Mouse (Mus musculus) hindbrain, embryonic 14.5 days (tissue): ENCODE data around the gene Actr1b. TPM values are rescaled to one million over a fixed set of nuclear protein-coding genes. Genes with fewer than 3 reads are reported as not detected.

Experiments used
- ATAC-seq: fragments of 200-750 bp; cut with Nextera tagmentation; 2 replicates; pipeline ENCODE4 v1.8.0; 2017; ENCODE audit warnings: moderate number of reproducible peaks, mild to moderate bottlenecking, moderate TSS enrichment, moderate library complexity; ENCODE audit not compliant: low FRiP score
- DNase-seq: peaks from one replicate; pipeline ENCODE4 v3.0.0-alpha.2; 2015; ENCODE audit warnings: low spot score
- H3K27ac ChIP-seq: fragments of 300-500 bp; sonication (generic); 2 replicates; pipeline ENCODE4 v1.5.1; 2014; ENCODE audit warnings: mild to moderate bottlenecking, moderate library complexity
- H3K27me3 ChIP-seq: fragments of 300-500 bp; sonication (generic); 2 replicates; pipeline ENCODE4 v1.6.1; 2014; ENCODE audit warnings: mild to moderate bottlenecking, low read length, mixed read lengths; ENCODE audit not compliant: control insufficient read depth, insufficient read depth
- H3K36me3 ChIP-seq: fragments of 300-500 bp; sonication (generic); replicated peaks from 2 replicates; pipeline ENCODE4 v1.6.1; 2014; ENCODE audit not compliant: control insufficient read depth, insufficient read depth
- H3K4me1 ChIP-seq: fragments of 300-500 bp; sonication (generic); replicated peaks from 2 replicates; pipeline ENCODE4 v1.6.1; 2014; ENCODE audit warnings: antibody characterized with exemption, low read length, mixed read lengths; ENCODE audit not compliant: control insufficient read depth, insufficient read depth
- H3K4me2 ChIP-seq: fragments of 300-500 bp; sonication (generic); replicated peaks from 2 replicates; pipeline ENCODE4 v1.6.1; 2014; ENCODE audit warnings: mild to moderate bottlenecking, moderate library complexity
- H3K4me3 ChIP-seq: fragments of 300-500 bp; sonication (generic); replicated peaks from 2 replicates; pipeline ENCODE4 v1.5.1; 2014; ENCODE audit warnings: mild to moderate bottlenecking, low read length
- H3K9ac ChIP-seq: fragments of 300-500 bp; sonication (generic); 2 replicates; pipeline ENCODE4 v1.6.1; 2014
- H3K9me3 ChIP-seq: fragments of 300-500 bp; sonication (generic); 2 replicates; pipeline ENCODE4 v1.6.1; 2016; ENCODE audit warnings: low read length; ENCODE audit not compliant: control insufficient read depth
- WGBS: fragments of 180-500 bp; shearing (Covaris S2); extraction: QIAGEN DNeasy Blood & Tissue Kit; methylation state at CpG from one replicate; pipeline ENCODE4 v1.1.7; 2014; 5-methylcytosine and 5-hydroxymethylcytosine counted together
- polyA plus RNA-seq: library from polyadenylated mRNA; unstranded; fragments of >200 nt; fragmentation: Nextera tagmentation; extraction: Ambion mirVana; gene quantifications from 2 replicates; pipeline ENCODE4 v1.2.1, GENCODE M21; 2014

Actr1b gene
- polyA plus RNA-seq, 1 experiment from 2014 or later, result 95.0 TPM

GRCm38 (mm10) chr1:36665934-36666333 is 48.3 kb downstream of the Actr1b start:
- H3K27me3 ChIP-seq, result no peaks in the 10 kb centered on the region
- no peaks in the 10 kb centered on the region for H3K36me3 ChIP-seq
- no peak overlapping the region for H3K9ac ChIP-seq
- no peak overlapping the region for H3K27ac ChIP-seq
- DNase-seq (no peak), ATAC-seq (no peak)
- 65% methylated on average over 4 of the region's 4 CpGs for WGBS
- H3K4me3 ChIP-seq, result no peak overlapping the region
- no peak overlapping the region for H3K4me2 ChIP-seq
- no peaks in the 10 kb centered on the region for H3K9me3 ChIP-seq
- H3K4me1 ChIP-seq, result no peaks in the 10 kb centered on the region

DNA sequence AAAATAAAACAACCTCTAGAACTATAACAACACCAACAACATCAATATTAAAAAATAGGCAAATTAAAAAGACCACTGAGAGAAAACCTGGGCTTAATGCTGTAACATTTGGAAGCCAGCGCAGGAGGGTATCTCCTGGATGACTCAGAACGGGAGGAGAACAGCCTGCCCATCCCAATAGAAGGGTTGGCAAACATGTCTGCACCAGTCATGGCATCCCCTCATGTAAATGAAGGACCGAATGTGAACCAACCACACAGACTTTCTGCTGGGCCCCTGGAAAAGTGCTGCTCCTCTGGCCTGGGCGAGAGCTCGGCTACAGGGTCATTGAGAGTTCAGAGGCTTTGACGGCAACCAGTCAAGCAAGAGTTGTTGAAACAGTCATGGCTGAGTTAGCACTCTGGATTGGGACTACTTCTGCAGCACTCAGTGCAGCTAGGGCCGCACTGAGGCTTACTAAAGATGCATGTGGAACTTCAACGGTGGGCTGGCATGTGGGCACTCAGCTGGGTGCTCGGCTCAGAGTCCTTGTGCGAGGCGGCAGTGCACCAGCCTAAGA is 49.0 kb downstream of the Actr1b start:
- ATAC-seq (no peak), DNase-seq (no peak)
- 55% methylated on average over 11 of the region's 11 CpGs for WGBS

DNA sequence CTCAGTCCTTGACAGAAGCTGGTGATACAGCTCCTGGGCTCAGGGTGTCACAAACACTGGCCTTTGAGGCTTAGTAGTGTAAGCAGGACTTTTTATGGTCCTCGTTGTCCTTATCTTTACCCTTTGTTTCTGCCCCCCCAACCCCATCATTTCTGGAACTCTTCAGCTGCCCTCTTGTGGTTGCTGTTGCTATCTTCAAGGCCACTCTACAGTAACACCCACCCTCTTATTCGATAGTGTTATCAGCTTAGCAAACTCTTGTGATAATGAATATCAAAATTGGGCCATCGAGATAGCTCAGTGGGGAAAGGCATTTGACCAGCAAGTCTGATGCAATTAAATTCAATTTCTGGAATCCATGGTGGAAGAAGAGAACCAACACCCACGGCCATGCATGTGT is 49.8 kb downstream of the Actr1b start:
- WGBS, result 80% methylated on average over 4 of the region's 4 CpGs
- no peak for DNase-seq

More for the DNA sequence above, 49.0 kb downstream of the Actr1b start:
- H3K36me3 ChIP-seq, result no peaks in the 10 kb centered on the region
- no peak overlapping the region for H3K9ac ChIP-seq
- no peaks in the 10 kb centered on the region for H3K27me3 ChIP-seq
- H3K4me2 ChIP-seq, result no peak overlapping the region
- no peaks in the 10 kb centered on the region for H3K4me1 ChIP-seq
- no peaks in the 10 kb centered on the region for H3K9me3 ChIP-seq
- no peak overlapping the region for H3K27ac ChIP-seq
- no peak overlapping the region for H3K4me3 ChIP-seq

GRCm38 (mm10) chr1:36658621-36659399 is 55.4 kb downstream of the Actr1b start:
- Histone ChIP-seq H3K4me1 (no peaks in the 10 kb centered on the region), H3K9ac (no peak overlapping the region)
- 80% methylated on average over 7 of the region's 7 CpGs for WGBS

More for the DNA sequence above, 49.8 kb downstream of the Actr1b start:
- no peak overlapping the region for H3K27ac ChIP-seq
- no peak overlapping the region for H3K9ac ChIP-seq
- H3K4me1 ChIP-seq, result no peaks in the 10 kb centered on the region
- no peak for ATAC-seq
- no peak overlapping the region for H3K4me2 ChIP-seq
- H3K4me3 ChIP-seq, result no peak overlapping the region
- no peaks in the 10 kb centered on the region for H3K36me3 ChIP-seq
- H3K27me3 ChIP-seq, result no peaks in the 10 kb centered on the region
- H3K9me3 ChIP-seq, result no peaks in the 10 kb centered on the region

DNA sequence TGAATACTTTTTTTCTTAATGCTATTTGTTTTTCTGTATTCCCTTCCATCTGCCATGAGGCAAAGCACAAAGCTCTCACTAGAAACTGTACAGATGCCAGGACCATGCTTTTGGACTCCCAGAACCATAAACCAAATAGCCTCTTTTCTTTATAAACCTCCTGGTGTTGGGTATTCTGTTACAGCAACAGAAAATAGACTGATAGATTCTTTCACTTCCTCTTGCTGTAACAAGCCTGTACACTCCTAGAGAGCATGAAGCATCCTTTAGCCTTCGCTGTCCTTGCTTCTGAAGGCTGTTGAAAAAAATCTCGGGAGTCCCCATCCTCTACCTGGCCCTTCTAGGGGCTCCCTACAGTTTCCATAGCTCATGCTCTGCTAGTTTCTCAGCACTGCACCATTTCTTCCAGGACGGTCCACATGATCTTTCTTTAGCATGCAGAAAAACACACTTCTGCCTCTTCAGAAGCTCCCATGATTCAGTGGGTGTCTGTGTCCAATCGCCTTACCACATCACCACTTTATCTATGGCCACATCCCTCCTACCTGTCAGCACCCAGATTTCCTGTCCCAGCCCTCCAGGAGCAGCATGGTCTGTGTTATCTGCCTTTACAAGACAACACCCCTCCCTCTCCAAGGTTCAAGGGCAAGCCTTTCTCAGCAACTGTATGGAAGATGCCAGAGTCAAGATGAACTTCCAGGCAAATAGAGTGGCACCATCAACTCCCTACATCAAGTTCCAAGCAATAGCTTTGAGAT is 56.4 kb downstream of the Actr1b start:
- WGBS, result 84% methylated on average over 4 of the region's 4 CpGs
- no peaks in the 10 kb centered on the region for H3K4me1 ChIP-seq
- ATAC-seq, result no peak

More at GRCm38 (mm10) chr1:36658621-36659399, 55.4 kb downstream of the Actr1b start:
- H3K4me3 ChIP-seq, result no peak overlapping the region
- ATAC-seq (no peak), DNase-seq (no peak)
- H3K9me3 ChIP-seq, result no peaks in the 10 kb centered on the region
- H3K4me2 ChIP-seq, result no peak overlapping the region
- H3K36me3 ChIP-seq, result no peaks in the 10 kb centered on the region
- no peak overlapping the region for H3K27ac ChIP-seq
- H3K27me3 ChIP-seq, result no peaks in the 10 kb centered on the region

GRCm38 (mm10) chr1:36656233-36656632 is 58.0 kb downstream of the Actr1b start:
- 95% methylated on average over 3 of the region's 3 CpGs for WGBS
- DNase-seq (no peak), ATAC-seq (no peak)
- no peaks in the 10 kb centered on the region for H3K27me3 ChIP-seq
- no peaks in the 10 kb centered on the region for H3K4me1 ChIP-seq
- H3K36me3 ChIP-seq, result no peaks in the 10 kb centered on the region
- no peak overlapping the region for H3K4me3 ChIP-seq
- H3K4me2 ChIP-seq, result no peak overlapping the region
- H3K27ac ChIP-seq, result no peak overlapping the region
- no peak overlapping the region for H3K9ac ChIP-seq
- no peaks in the 10 kb centered on the region for H3K9me3 ChIP-seq

More for the DNA sequence above, 56.4 kb downstream of the Actr1b start:
- DNase-seq, result no peak
- H3K27ac ChIP-seq, result no peak overlapping the region
- H3K4me3 ChIP-seq, result no peak overlapping the region
- H3K9ac ChIP-seq, result no peak overlapping the region
- no peaks in the 10 kb centered on the region for H3K36me3 ChIP-seq
- no peak overlapping the region for H3K4me2 ChIP-seq
- no peaks in the 10 kb centered on the region for H3K9me3 ChIP-seq
- no peaks in the 10 kb centered on the region for H3K27me3 ChIP-seq

DNA sequence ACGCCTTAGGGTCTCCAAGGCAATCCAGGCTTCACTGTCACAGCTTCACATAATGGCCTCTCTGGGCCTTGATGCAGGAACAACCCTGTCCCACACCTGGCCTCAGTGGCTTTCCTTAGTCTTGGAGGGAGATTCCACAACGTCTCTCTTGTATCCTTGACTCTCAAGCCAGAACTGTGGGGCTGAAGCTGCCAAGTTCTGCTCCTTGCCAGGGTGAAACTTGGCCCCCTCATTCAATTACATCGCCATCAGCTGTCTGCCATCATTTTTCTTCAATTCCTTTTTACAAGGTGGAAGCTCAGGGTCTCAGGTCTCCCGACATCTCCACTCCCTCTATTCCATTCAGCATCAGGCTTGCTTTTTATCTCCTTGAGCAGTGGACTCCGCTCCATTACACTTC is 59.2 kb downstream of the Actr1b start:
- Histone ChIP-seq H3K27me3 (no peaks in the 10 kb centered on the region), H3K9me3 (no peaks in the 10 kb centered on the region), H3K27ac (no peak overlapping the region), H3K36me3 (no peaks in the 10 kb centered on the region), H3K9ac (no peak overlapping the region), H3K4me1 (no peaks in the 10 kb centered on the region), H3K4me2 (no peak overlapping the region), H3K4me3 (no peak overlapping the region)
- ATAC-seq (no peak), DNase-seq (no peak)
- 78% methylated on average over 5 of the region's 5 CpGs for WGBS
